Mouse (Mus musculus) limb, embryonic 10.5 days (tissue): ENCODE measurements at regions not wholly inside any gene's neighbourhood (a gene's known extent, or its start where the extent isn't known, plus 50 kb on each side); places are given as distances from the start of the nearest gene placed in this dataset.

Experiments used
- DNase-seq: peaks from one replicate; pipeline ENCODE4 v3.0.0-alpha.2; 2017; ENCODE audit warnings: low spot score
- H3K27ac ChIP-seq: fragments of 300-500 bp; sonication (generic); 2 replicates; pipeline ENCODE4 v1.5.1; 2016; ENCODE audit warnings: mild to moderate bottlenecking
- H3K27me3 ChIP-seq: fragments of 300-500 bp; sonication (generic); 2 replicates; pipeline ENCODE4 v1.6.1; 2016; ENCODE audit warnings: low read depth, mild to moderate bottlenecking; ENCODE audit not compliant: poor library complexity, severe bottlenecking
- H3K36me3 ChIP-seq: fragments of 300-500 bp; sonication (generic); 2 replicates; pipeline ENCODE4 v1.6.1; 2016; ENCODE audit warnings: mild to moderate bottlenecking, moderate library complexity
- H3K4me1 ChIP-seq: fragments of 300-500 bp; sonication (generic); 2 replicates; pipeline ENCODE4 v1.6.1; 2016
- H3K4me3 ChIP-seq: fragments of 300-500 bp; sonication (generic); 2 replicates; pipeline ENCODE4 v1.5.1; 2016; ENCODE audit warnings: mild to moderate bottlenecking, moderate library complexity
- H3K9me3 ChIP-seq: fragments of 300-500 bp; sonication (generic); replicated peaks from 2 replicates; pipeline ENCODE4 v1.6.1; 2016; ENCODE audit warnings: mild to moderate bottlenecking
- WGBS: fragments of 180-500 bp; shearing (Covaris S2); methylation state at CpG from one replicate; pipeline ENCODE4 v1.1.7; 2016; 5-methylcytosine and 5-hydroxymethylcytosine counted together

DNA sequence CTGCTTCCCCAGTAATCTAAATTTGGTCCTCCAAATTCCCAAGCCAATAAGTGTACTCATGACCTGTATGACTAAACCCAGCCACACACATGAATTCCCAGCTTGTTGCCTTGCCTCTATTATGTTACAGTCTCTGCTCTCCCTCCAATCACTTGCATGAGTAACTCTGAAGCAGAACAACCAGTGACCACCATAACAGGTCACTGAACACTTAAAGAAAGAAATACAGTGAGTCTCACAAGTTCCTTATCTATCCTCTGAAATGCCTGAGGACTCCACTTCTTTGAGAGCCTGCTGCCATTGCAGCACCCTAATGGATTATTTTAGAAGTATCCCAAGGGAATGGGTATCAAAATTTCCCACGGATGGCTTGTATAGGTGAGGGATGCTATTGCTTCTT lies 909.7 kb downstream of the Sorcs3 start:
- DNase-seq: no peak
- Histone ChIP-seq H3K27ac (no peak overlapping the region), H3K9me3 (no peaks in the 10 kb centered on the region), H3K27me3 (no peaks in the 10 kb centered on the region), H3K4me1 (no peaks in the 10 kb centered on the region), H3K36me3 (no peaks in the 10 kb centered on the region), H3K4me3 (no peak overlapping the region)
- 82% methylated on average over 1 of the region's 1 CpGs for WGBS

- Histone ChIP-seq H3K27me3 (no peaks in the 10 kb centered on the region), H3K4me1 (no peaks in the 10 kb centered on the region), H3K4me3 (no peak overlapping the region), H3K9me3 (no peaks in the 10 kb centered on the region), H3K36me3 (no peaks in the 10 kb centered on the region), H3K27ac (no peak overlapping the region)
- DNase-seq: no peak
- WGBS: 82% methylated on average over 4 of the region's 4 CpGs
Observed at GRCm38 (mm10) chr19:49131664-49132063, 925.8 kb downstream of the Sorcs3 start.

GRCm38 (mm10) chr19:49172078-49172477 lies 966.3 kb downstream of the Sorcs3 start:
- DNase-seq: no peak
- 81% methylated on average over 2 of the region's 2 CpGs for WGBS
- no peak overlapping the region for H3K27ac ChIP-seq

DNA sequence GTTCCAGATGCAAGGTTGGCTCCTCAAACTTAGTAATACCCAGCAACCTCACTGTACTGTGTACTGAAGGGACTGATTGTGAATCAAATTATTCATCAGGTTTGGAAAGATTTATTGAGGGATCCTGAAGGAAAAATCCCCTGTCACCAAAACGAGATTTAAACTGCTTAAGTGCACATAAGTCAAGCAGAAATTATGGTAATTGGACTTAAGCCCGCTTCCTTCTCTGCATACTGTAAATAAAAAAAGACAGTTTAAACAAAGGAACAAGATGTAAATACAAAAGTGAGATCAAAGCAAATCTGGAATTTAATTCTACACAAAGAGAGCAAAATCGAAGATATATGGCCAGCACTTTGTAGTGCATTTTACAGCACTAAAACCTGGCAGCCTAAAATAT lies 1002.1 kb downstream of the Sorcs3 start:
- no peak overlapping the region for H3K27ac ChIP-seq
- no peaks in the 10 kb centered on the region for H3K4me1 ChIP-seq
- no peaks in the 10 kb centered on the region for H3K9me3 ChIP-seq
- no peaks in the 10 kb centered on the region for H3K27me3 ChIP-seq
- no peaks in the 10 kb centered on the region for H3K36me3 ChIP-seq
- no peak for DNase-seq
- 75% methylated on average over 3 of the region's 3 CpGs for WGBS
- H3K4me3 ChIP-seq: no peak overlapping the region

More at GRCm38 (mm10) chr19:49172078-49172477, 966.3 kb downstream of the Sorcs3 start:
- no peaks in the 10 kb centered on the region for H3K27me3 ChIP-seq
- H3K9me3 ChIP-seq: no peaks in the 10 kb centered on the region
- H3K4me1 ChIP-seq: no peaks in the 10 kb centered on the region
- H3K36me3 ChIP-seq: no peaks in the 10 kb centered on the region
- no peak overlapping the region for H3K4me3 ChIP-seq

DNA sequence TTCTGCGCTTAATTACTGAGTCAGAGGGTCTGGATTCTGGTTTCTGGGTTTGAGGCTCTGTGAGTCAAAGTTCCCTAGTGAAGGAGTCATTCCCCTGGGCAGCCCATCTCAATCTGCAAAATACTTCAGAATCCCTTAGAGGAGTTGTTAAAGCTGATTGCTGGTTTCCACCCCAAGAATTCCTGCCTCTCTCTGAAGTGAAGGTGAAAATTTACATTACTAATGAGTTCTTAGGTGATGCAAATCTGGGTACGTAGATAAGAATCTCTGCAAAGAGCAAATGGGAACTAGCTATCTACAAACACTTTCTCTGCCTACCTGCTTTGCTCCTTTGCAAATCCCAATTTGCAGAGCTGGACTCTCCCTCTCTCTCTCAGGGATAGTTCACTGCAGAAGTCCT lies 1036.8 kb downstream of the Sorcs3 start:
- H3K9me3 ChIP-seq: no peaks in the 10 kb centered on the region
- 31% methylated on average over 2 of the region's 2 CpGs for WGBS
- no peak overlapping the region for H3K4me3 ChIP-seq
- no peaks in the 10 kb centered on the region for H3K36me3 ChIP-seq
- DNase-seq: no peak
- no peak overlapping the region for H3K27ac ChIP-seq
- no peaks in the 10 kb centered on the region for H3K4me1 ChIP-seq
- no peaks in the 10 kb centered on the region for H3K27me3 ChIP-seq

- no peaks in the 10 kb centered on the region for H3K36me3 ChIP-seq
- no peak overlapping the region for H3K27ac ChIP-seq
- no peaks in the 10 kb centered on the region for H3K9me3 ChIP-seq
- no peak overlapping the region for H3K4me3 ChIP-seq
- 64% methylated on average over 3 of the region's 3 CpGs for WGBS
- no peak for DNase-seq
- H3K4me1 ChIP-seq: no peaks in the 10 kb centered on the region
- no peaks in the 10 kb centered on the region for H3K27me3 ChIP-seq
Observed at GRCm38 (mm10) chr19:49245114-49245714, 1039.4 kb downstream of the Sorcs3 start.

DNA sequence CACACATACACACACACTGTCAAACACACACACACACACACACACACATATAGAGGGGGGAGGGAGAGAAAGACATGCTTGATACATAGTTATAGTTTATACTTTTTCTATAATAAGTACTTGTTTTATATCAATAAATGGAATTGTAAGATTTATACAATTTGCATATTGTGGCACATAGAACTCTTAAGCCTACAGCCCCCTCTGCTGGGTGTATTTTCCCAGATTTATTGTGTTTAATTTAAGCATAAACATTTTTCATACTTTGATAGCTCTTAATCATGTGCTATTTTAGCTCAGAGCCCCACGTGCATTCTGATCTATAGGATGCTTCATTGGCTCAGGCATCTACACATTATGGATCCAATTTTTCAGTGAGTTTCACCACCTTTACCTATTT lies 1058.8 kb downstream of the Sorcs3 start:
- DNase-seq: no peak

DNA sequence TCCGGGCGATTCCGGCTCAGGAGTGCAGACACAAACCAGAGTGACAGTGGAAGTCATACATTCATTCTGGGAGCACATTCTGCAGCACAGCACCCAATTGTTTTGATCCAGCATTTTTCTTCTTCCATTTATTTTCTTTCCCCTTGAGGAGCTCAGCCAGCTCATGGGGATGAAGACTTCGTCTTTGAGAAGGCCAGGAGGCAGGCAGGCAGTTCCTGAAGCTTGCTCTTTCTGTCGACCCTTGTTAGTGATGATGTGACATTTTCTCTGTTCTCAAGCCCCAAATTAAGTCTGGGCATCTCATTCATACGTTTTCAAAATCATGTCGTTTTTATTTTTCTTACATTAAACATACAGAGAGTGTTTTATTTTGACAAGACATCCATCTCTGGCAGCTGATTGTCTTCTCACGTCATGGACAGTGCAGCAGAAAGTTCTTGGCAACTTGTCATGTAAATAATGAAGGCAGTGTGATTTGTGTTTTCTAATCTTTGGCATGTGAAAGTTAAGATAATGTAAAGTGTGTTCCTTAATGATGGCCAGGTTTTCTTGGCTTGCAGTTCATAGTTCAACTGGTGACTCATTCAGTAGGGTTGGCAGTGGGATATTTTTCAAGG lies 1062.1 kb downstream of the Sorcs3 start:
- H3K36me3 ChIP-seq: no peaks in the 10 kb centered on the region
- DNase-seq: no peak
- 68% methylated on average over 8 of the region's 8 CpGs for WGBS

More for the DNA sequence above, 1058.8 kb downstream of the Sorcs3 start:
- H3K4me3 ChIP-seq: no peak overlapping the region
- H3K9me3 ChIP-seq: no peaks in the 10 kb centered on the region
- no peak overlapping the region for H3K27ac ChIP-seq
- 84% methylated on average over 1 of the region's 1 CpGs for WGBS
- H3K4me1 ChIP-seq: no peaks in the 10 kb centered on the region
- H3K27me3 ChIP-seq: no peaks in the 10 kb centered on the region
- no peaks in the 10 kb centered on the region for H3K36me3 ChIP-seq

GRCm38 (mm10) chr19:49282626-49283261 lies 1076.9 kb downstream of the Sorcs3 start:
- WGBS: 75% methylated on average over 8 of the region's 8 CpGs
- H3K4me3 ChIP-seq: no peak overlapping the region
- H3K36me3 ChIP-seq: no peaks in the 10 kb centered on the region
- H3K27ac ChIP-seq: no peak overlapping the region
- no peaks in the 10 kb centered on the region for H3K9me3 ChIP-seq
- DNase-seq: no peak
- H3K27me3 ChIP-seq: no peaks in the 10 kb centered on the region
- H3K4me1 ChIP-seq: no peaks in the 10 kb centered on the region

More for the DNA sequence above, 1062.1 kb downstream of the Sorcs3 start:
- Histone ChIP-seq H3K4me1 (no peaks in the 10 kb centered on the region), H3K27me3 (no peaks in the 10 kb centered on the region), H3K4me3 (no peak overlapping the region), H3K27ac (no peak overlapping the region), H3K9me3 (no peaks in the 10 kb centered on the region)

GRCm38 (mm10) chr19:49294980-49295379 lies 1089.2 kb downstream of the Sorcs3 start:
- DNase-seq: no peak
- no peaks in the 10 kb centered on the region for H3K36me3 ChIP-seq
- no peak overlapping the region for H3K4me3 ChIP-seq
- no peaks in the 10 kb centered on the region for H3K27me3 ChIP-seq
- H3K4me1 ChIP-seq: peaks cover 6% of the 10 kb centered on the region; the same call in 1 of the 2 replicates
- WGBS: 81% methylated on average over 2 of the region's 2 CpGs
- no peak overlapping the region for H3K27ac ChIP-seq
- no peaks in the 10 kb centered on the region for H3K9me3 ChIP-seq

- Histone ChIP-seq H3K27ac (no peak overlapping the region), H3K36me3 (no peaks in the 10 kb centered on the region), H3K27me3 (no peaks in the 10 kb centered on the region), H3K4me3 (no peak overlapping the region), H3K9me3 (no peaks in the 10 kb centered on the region), H3K4me1 (peaks cover 6% of the 10 kb centered on the region; the same call in 1 of the 2 replicates)
- no peak for DNase-seq
- 48% methylated on average over 10 of the region's 10 CpGs for WGBS
Observed at GRCm38 (mm10) chr19:49299351-49300271, 1093.8 kb downstream of the Sorcs3 start.

DNA sequence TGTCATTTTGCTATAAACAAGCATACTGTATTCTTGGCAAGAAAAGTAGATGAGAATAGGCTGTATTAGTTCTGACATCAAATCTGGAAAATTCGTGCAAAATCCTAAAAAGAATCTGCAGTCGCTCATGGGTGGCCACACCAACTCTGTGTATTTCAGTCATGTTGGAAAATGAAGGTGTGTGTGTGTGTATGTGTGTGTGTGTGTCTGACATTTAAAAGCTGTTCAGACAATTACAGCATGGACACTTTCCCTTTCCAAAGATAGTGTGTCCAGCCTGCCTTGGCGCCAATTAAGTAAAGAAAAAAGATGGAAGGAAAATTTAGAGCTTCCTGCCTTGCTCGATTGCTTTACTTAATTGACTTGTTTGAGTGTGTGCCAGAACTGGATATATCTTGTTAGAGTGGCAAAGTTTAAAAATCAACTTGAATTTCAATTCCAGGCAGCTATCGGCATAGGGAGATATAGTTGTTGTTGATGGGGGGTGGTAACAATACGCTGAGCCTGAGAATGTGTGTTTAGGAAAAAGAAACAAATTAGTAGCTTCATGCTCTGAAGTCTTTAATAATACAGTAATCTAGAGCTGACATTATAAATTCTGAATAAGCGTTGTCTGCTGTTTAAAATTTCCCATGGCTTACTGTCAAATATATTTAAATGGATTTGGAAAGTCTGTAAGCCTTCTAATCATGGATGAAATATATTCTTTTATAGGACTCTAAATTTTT lies 1095.7 kb downstream of the Sorcs3 start:
- H3K36me3 ChIP-seq: no peaks in the 10 kb centered on the region
- 78% methylated on average over 7 of the region's 7 CpGs for WGBS
- no peak overlapping the region for H3K4me3 ChIP-seq
- H3K9me3 ChIP-seq: no peaks in the 10 kb centered on the region
- H3K27ac ChIP-seq: no peak overlapping the region
- no peaks in the 10 kb centered on the region for H3K27me3 ChIP-seq
- no peak for DNase-seq
- peaks cover 6% of the 10 kb centered on the region; the same call in 1 of the 2 replicates for H3K4me1 ChIP-seq
